Comparison of ENCODE assay signal across 14 mouse cellular contexts in the genomic region with DNA sequence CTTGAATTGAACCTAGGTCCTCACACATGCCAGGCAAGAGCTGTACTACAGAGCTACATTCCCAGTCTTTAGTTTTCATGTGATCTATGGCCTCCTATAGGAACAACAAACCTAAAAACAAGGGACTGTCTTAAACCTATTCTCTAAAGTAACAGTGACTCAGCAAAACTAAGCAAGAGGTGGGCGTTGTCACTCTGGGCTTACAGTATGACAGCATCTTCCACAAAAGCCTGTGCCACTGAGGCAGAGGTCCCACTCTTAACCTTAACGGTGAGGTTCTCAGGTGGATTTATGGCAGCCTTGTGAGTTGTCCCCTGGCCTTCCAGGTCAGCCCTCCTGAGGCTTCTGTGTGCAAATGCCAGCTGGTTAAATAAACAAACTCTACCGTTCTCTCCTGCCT.
"Had no signal": no experiment of that assay in that cellular context is flagged by ENCODE, and none has a peak within 500 bp of the region (broad histone marks: within the 10 kb centered on the region; RNA-seq: fewer than 3 reads in every experiment).

No protein-coding gene starts in this region.

- H3K4me2 ChIP-seq: kidney, embryonic 15.5 days; limb, embryonic 13.5 days; liver, embryonic 15.5 days; lung, embryonic 14.5 days; midbrain, embryonic 11.5 days; stomach, embryonic 15.5 days had no signal

- DNase-seq: kidney, adult 2 months; kidney, postnatal 25 days; lung, embryonic 14.5 days; right cerebral cortex, postnatal 14 days; thymus, postnatal 36 days had no signal

- H3K9me3 ChIP-seq: kidney, embryonic 15.5 days; liver, embryonic 15.5 days; stomach, embryonic 15.5 days had no signal

- H3K27me3 ChIP-seq: megakaryocyte, embryonic 14.5 days; stomach, embryonic 15.5 days had no signal

- H3K9ac ChIP-seq: kidney, embryonic 15.5 days; limb, embryonic 13.5 days; liver, embryonic 15.5 days; lung, embryonic 14.5 days; stomach, embryonic 15.5 days had no signal

- ATAC-seq: intestine, embryonic 16.5 days had no signal

- H3K36me3 ChIP-seq: kidney, embryonic 15.5 days; limb, embryonic 13.5 days; liver, embryonic 15.5 days; stomach, embryonic 15.5 days had no signal

- H3K4me3 ChIP-seq: kidney, embryonic 15.5 days; left cerebral cortex, adult 2 months; limb, embryonic 13.5 days; liver, embryonic 15.5 days; megakaryocyte, embryonic 14.5 days; stomach, embryonic 15.5 days had no signal

- H3K27ac ChIP-seq: kidney, embryonic 15.5 days; left cerebral cortex, adult 2 months; limb, embryonic 13.5 days; liver, embryonic 15.5 days; macrophage; stomach, embryonic 15.5 days had no signal

- H3K4me1 ChIP-seq: kidney, embryonic 15.5 days; limb, embryonic 13.5 days; liver, embryonic 15.5 days; megakaryocyte, embryonic 14.5 days; stomach, embryonic 15.5 days had no signal
